Mouse (Mus musculus) embryonic fibroblast, embryonic 13.5 days (primary cell): ENCODE data around the gene Sytl3.
"Not testable (repeated sequence)": the region's sequence is repeated elsewhere in the genome, so short reads cannot be mapped to it uniquely, and the experiment has no call there.

Experiments used
- CTCF ChIP-seq: IDR thresholded peaks from 2 replicates; pipeline ENCODE4 v1.5.1; 2011; ENCODE audit warnings: mild to moderate bottlenecking, control low read depth, low read length, moderate library complexity, borderline replicate concordance; ENCODE audit not compliant: insufficient read depth
- POLR2A ChIP-seq: IDR thresholded peaks from 2 replicates; pipeline ENCODE4 v1.6.1; 2011; ENCODE audit warnings: low read depth, mild to moderate bottlenecking, control low read depth, low read length, moderate library complexity

DNA sequence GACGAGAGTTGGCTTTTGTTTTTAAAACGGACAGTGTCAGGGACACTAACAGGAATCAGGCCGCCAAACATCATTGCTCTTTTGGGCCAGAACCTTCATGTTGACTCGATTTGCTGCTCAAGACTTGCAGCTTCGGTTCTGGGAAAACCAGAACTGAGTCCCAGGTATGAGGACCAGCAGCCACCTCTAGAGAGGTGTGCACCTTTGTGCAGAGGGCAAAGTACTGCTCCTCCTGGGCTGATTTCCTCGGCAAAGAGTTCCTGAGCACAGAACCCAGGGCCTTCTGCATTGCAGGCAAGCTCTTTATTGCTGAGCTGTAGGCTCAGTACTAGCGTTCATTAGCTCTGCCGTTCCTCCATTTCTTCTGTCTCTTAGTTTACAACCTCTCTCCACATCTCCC is 55.1 kb downstream of the Sytl3 start:
- TF ChIP-seq POLR2A, CTCF: not testable (repeated sequence)
